Mouse (Mus musculus) ES-Bruce4 (cell line): Measurements from ENCODE around the gene Cap1.

Experiments
- CTCF ChIP-seq: IDR thresholded peaks from one replicate; pipeline ENCODE4 v1.8.1; 2011; ENCODE audit warnings: low read depth, low read length
- EP300 ChIP-seq: IDR thresholded peaks from 2 replicates; pipeline ENCODE4 v1.6.1; 2011; ENCODE audit warnings: low read depth, low read length; ENCODE audit not compliant: insufficient read depth
- POLR2A ChIP-seq: IDR thresholded peaks from one replicate; pipeline ENCODE4 v1.8.1; 2011; ENCODE audit warnings: low read length; ENCODE audit not compliant: insufficient read depth

DNA sequence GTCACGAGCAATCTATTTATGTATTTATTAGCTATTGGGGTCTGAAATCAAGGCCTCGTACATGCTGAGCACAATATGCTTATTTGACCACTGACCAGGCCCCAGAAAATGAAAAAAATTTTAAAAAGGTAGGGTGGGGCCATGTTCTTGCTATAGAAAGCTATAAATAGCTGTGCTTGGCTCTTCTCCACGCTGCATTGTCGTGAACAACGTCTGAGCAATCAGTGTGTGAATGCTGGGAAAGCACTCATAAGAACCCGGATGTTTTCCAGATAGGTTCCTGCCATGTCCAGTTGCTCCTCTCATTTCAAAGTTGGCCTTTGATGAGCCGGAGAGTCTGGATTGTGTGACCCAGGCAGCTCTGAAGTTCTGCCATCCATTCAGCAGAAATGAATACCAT, 28.3 kb upstream of the Cap1 start:
- TF ChIP-seq EP300, result no peak
- TF ChIP-seq POLR2A, result no peak
- TF ChIP-seq CTCF, result no peak
